Mouse (Mus musculus) kidney, adult 10 weeks (tissue): ENCODE results near the gene Gm7971. TPM values are rescaled to one million over a fixed set of nuclear protein-coding genes. Genes with fewer than 3 reads are reported as not detected.

Experiments used
- polyA plus RNA-seq: library from polyadenylated mRNA; stranded (reverse); fragments of 350-450 nt; fragmentation: Illumina TruSeq; extraction: RNeasy Lipid Tissue Mini Kit (QIAGEN cat#74804); gene quantifications from one replicate; pipeline ENCODE4 v1.2.3, GENCODE M21; 2014; ENCODE audit warnings: low read depth, low replicate concordance

Gene Gm7971
- polyA plus RNA-seq: not detected

DNA sequence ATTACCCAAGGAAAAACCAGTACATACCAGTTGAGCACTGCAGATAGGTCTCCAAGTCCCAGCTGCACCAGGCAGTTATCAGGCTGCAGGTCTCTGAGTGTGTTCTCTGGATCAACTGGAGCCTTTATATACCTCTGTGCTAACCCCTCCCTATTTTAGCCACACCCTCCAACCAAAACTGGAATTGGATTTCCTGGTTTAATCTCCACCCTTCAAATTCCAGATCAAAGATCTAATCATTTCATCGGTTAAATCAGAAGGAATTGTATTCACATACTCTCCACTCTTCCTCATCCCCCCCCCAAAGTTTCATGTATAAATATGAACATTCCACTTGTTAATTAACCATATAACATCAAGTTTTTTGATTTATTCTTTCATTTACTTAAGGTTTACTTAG lies at the start of gene Gm7971:
Gene Gm7971 (minus strand): TSS at position 101 of the 400 bp plus-strand sequence.

Other genes starting within 250 kb of the Gm7971 start
- not detected for gene D5Ertd577e, start 138.1 kb downstream of the Gm7971 start, polyA plus RNA-seq
- gene Gm3286, start 84.1 kb downstream of the Gm7971 start, polyA plus RNA-seq: not detected
- not detected for gene Gm7978, start 141.3 kb upstream of the Gm7971 start, polyA plus RNA-seq
- gene Gm7982, start 147.1 kb upstream of the Gm7971 start, polyA plus RNA-seq: not detected
- not detected for gene E330014E10Rik, start 181.1 kb upstream of the Gm7971 start, polyA plus RNA-seq